9 mouse cellular contexts compared by ENCODE assay signal in genomic region chr13:55171517-55172335, GRCm38 (mm10). TPM values are rescaled to one million over a fixed set of nuclear protein-coding genes. Genes with fewer than 3 reads are reported as not detected.
DNase-seq lines count a peak whose midpoint lies in the region; ATAC-seq lines count a peak whose summit lies in the region.
"Had no signal": no experiment of that assay in that cellular context is flagged by ENCODE, and none has a peak within 500 bp of the region (broad histone marks: within the 10 kb centered on the region; RNA-seq: fewer than 3 reads in every experiment).

No protein-coding gene starts in this region.

- H3K4me3 ChIP-seq in forebrain, embryonic 12.5 days (replicated peaks): no peak overlapping the region
- H3K4me3 ChIP-seq in lung, embryonic 16.5 days (ENCODE audit: low read length): peak overlapping the region; percentile 19

- ATAC-seq in forebrain, embryonic 12.5 days (ENCODE audit: low FRiP score): peak; percentile 60
- ATAC-seq in lung, embryonic 16.5 days (ENCODE audit: low read depth): peak; percentile 75

- H3K27ac ChIP-seq in forebrain, embryonic 12.5 days: peak overlapping the region; percentile 65
- H3K27ac ChIP-seq in lung, embryonic 16.5 days (ENCODE audit: low read length): peak overlapping the region; percentile 86

- H3K36me3 ChIP-seq in forebrain, embryonic 12.5 days (replicated peaks): no peaks in the 10 kb centered on the region
- no peaks in the 10 kb centered on the region for H3K36me3 ChIP-seq in lung, embryonic 16.5 days (ENCODE audit: control insufficient read depth, insufficient read depth, low read length)

- no peaks in the 10 kb centered on the region for H3K9me3 ChIP-seq in forebrain, embryonic 12.5 days
- H3K9me3 ChIP-seq in lung, embryonic 16.5 days (ENCODE audit: control insufficient read depth, low read length): peaks cover 4% of the 10 kb centered on the region; the same call in 1 of the 2 replicates

- DNase-seq in layer of hippocampus, adult 11-12 months (ENCODE audit: low spot score): peak; percentile 66
- DNase-seq in layer of hippocampus, adult 9-10 months (ENCODE audit: low spot score): no peak
- peak; percentile 72 to 77 for DNase-seq in heart, postnatal 14 days
- DNase-seq in layer of hippocampus, adult 9-11 months: peak; percentile 76
- DNase-seq in retina, embryonic 14.5 days (ENCODE audit: low spot score): peak; percentile 70
- no peak for DNase-seq in urinary bladder, postnatal 10 days (ENCODE audit: low spot score)

- 17% methylated on average over 26 of the region's 26 CpGs for WGBS in forebrain, embryonic 12.5 days
- WGBS in lung, embryonic 16.5 days: 9% methylated on average over 26 of the region's 26 CpGs

- 0 out of 2 replicates have a peak overlapping the region, but pooled peaks have one; percentile 21 for H3K9ac ChIP-seq in forebrain, embryonic 12.5 days
- peak overlapping the region; percentile 44 for H3K9ac ChIP-seq in lung, embryonic 16.5 days (ENCODE audit: low read length)

- intact Hi-C loops in heart, postnatal 14 days (cut with DNase I): no loop called here

- H3K4me2 ChIP-seq in forebrain, embryonic 12.5 days: peak overlapping the region; percentile 42
- peak overlapping the region; percentile 48 for H3K4me2 ChIP-seq in lung, embryonic 16.5 days (ENCODE audit: low read depth, low read length)

- peaks cover 18% of the 10 kb centered on the region for H3K4me1 ChIP-seq in forebrain, embryonic 12.5 days
- H3K4me1 ChIP-seq in lung, embryonic 16.5 days (replicated peaks; ENCODE audit: control insufficient read depth, insufficient read depth, low read length): peaks cover 27% of the 10 kb centered on the region

- no peaks in the 10 kb centered on the region; the same call in 1 of the 2 replicates for H3K27me3 ChIP-seq in forebrain, embryonic 12.5 days
- H3K27me3 ChIP-seq in lung, embryonic 16.5 days (ENCODE audit: control insufficient read depth, insufficient read depth, low read depth, low read length): no peaks in the 10 kb centered on the region

RNA-seq across cellular contexts. Expression of gene Fgfr4, which starts 19.3 kb away (rescaled TPM):
- 0.15 and 0.20 TPM in 2 replicates for polyA plus RNA-seq in forebrain, embryonic 12.5 days (2016; fragmentation: Nextera tagmentation; extraction: Ambion mirVana)
- total RNA-seq in heart, postnatal 14 days (2021): under 1 TPM; 0.31 to 0.39 TPM
- 26.3 and 27.7 TPM in 2 replicates for polyA plus RNA-seq in lung, embryonic 16.5 days (2015; fragmentation: Nextera tagmentation; extraction: Ambion mirVana)

RNA-seq across cellular contexts. Expression of gene Nsd1, which starts 37.9 kb away (rescaled TPM):
- polyA plus RNA-seq in forebrain, embryonic 12.5 days (2016; fragmentation: Nextera tagmentation; extraction: Ambion mirVana): 83.4 and 83.6 TPM in 2 replicates
- total RNA-seq in heart, postnatal 14 days (2021): 10 to 100 TPM; 80.5 to 85.2 TPM
- 50.7 and 56.2 TPM in 2 replicates for polyA plus RNA-seq in lung, embryonic 16.5 days (2015; fragmentation: Nextera tagmentation; extraction: Ambion mirVana)

RNA-seq across cellular contexts. Expression of gene Gm17617, which starts 38.4 kb away (rescaled TPM):
- polyA plus RNA-seq in forebrain, embryonic 12.5 days (2016; fragmentation: Nextera tagmentation; extraction: Ambion mirVana): not detected in 2 replicates
- not detected for total RNA-seq in heart, postnatal 14 days (2021)
- polyA plus RNA-seq in lung, embryonic 16.5 days (2015; fragmentation: Nextera tagmentation; extraction: Ambion mirVana): not detected in 2 replicates
- total RNA-seq: layer of hippocampus, postnatal 25 days had no signal

Comparison
In these comparisons a context has a peak if more than half of its experiments do, and no peak if none do; other contexts are left out.
1. DNase-seq: peak in layer of hippocampus, adult 11-12 months (single experiment), heart, postnatal 14 days (2 of 2), layer of hippocampus, adult 9-11 months (single experiment) and retina, embryonic 14.5 days (single experiment); none in layer of hippocampus, adult 9-10 months (single experiment) and urinary bladder, postnatal 10 days (single experiment).
2. RNA of gene Fgfr4, which starts 19.3 kb away (polyA plus RNA-seq): 26.3 to 27.7 TPM in lung, embryonic 16.5 days; 0.15 to 0.20 TPM in forebrain, embryonic 12.5 days; every median in the first group is over 10 times any median in the second.